Mouse (Mus musculus) urinary bladder, adult 2 months (tissue): ENCODE results near the gene Foxd1. TPM values are rescaled to one million over a fixed set of nuclear protein-coding genes. Genes with fewer than 3 reads are reported as not detected.
A peak's percentile ranks its signal among the peaks of the same experiment; 100 is the strongest.

Experiments used
- DNase-seq: peaks from one replicate; pipeline ENCODE4 v3.0.0; 2022; ENCODE audit warnings: low spot score
- polyA plus RNA-seq: library from polyadenylated mRNA; depleted of rRNA; stranded (reverse); fragments of >200 nt; gene quantifications from 2 replicates; pipeline ENCODE4 v1.2.3, GENCODE M21; 2012; rRNA removed

The Foxd1 gene
- polyA plus RNA-seq, 1 experiment = not detected

DNA sequence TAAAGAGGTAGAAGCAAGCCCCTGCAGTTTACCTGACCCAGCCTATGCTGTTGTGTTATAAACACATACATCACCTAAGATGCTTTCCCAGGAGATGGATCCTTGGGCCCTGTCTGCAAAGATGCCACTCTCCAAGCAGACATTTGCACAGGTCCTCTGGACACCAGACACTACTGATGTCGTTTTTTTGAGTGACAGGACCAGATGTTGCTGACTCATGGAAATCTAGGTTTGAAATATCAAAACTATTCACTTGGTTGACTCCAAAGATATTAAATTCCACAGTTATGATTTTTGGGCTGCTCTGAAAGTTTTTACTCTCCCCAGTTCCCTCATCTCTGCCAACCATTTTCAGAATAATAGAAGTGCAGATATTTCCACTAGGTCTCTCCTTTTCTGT lies 35.0 kb downstream of the Foxd1 start:
- no peak for DNase-seq

DNA sequence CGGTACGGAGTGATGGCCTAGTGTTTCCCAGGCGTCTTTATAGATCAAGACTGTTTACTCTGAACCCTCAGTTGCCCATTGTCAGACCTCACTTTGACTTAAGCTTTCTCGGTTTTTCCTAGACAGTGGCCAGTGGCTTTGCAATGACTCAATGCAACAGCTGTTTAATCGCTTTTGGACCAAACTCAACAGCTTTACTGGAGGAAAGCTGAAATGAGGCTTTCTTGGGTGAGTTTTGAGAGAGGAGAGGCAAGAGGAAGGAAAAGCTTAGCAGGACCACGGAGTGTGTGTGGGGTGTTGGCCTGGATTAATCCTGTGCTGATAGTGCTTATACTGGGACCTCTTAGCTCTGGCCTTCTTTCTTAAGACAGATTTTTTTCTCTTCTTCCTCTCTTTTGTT lies 36.3 kb downstream of the Foxd1 start:
- DNase-seq = no peak

DNA sequence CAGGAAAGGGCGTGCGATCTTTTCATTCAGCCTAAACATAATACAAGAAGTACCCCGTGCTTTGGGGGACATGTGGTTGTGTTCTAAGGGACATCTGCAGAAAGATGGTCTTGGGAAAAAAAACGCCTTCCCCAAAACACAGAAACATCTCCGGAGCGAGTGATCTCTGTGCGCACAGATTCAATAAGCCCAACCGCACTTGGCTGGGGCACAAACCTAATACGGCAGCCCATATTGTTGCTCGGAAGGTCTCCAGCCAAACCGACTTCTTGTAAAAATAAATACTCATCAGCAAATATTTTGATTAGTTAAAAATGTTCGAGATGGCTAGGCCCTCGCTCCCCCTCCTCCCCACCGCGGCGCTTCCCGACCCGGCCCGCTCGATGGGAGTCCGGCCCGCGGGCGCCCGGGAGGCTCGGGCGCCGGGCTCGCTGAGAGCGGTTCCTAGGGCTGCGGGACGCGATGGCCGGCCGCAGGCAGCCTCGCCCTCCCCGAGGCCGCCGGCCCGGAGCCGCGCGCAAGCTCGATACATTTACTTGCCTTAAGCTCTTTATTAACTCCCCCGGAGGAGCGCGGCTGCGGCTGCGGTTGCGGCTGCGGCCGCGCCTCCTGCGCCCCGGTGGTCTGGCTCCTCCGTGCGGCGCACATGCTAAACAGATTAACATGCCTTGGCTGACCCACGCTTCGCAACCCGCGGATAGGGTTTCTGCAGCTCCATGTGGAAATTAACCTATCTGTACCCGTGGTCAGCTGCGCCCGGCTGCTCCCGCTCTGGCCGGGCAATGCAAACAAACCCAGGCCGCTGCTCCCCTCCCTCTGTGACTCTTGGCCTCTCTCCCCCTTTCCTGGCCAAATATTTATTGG lies 37.0 kb downstream of the Foxd1 start:
- DNase-seq = peak; percentile 23

DNA sequence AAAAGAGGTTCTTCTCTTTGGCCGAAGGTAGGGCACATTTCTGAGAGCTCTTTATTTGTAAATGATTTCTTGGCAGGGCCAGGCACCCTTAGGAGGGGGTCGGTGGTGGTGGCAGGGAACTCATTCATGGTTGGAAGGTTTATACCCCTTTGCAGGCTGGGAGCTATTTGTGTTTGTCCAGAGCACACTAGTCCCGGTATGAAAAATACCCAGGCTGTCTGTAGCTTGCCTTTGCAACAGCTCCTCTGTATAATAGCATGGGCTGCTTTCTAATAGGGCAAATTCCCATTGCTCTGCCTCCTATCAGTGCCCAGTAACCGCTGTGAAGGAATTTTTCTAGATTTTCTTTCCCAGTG lies 37.6 kb downstream of the Foxd1 start:
- DNase-seq = no peak

DNA sequence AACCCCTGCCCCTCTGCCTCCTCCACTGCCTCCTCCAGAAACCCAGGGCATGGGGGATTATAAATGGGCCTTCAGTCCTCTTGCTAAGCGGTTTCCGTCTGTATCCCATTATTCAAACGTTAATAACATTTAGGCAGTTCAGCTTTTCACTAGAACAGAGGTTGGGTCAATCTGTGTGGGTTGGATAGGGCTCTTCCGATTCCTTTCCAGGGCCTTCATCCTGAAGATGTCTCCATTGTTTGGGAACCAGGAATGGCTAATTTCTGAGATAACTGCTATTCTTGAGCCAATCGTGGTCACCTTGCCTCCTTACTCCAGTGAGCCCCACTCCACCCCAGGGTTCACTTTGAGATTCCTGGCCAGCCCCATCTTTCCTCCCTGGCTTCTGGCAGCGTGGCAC lies 38.0 kb downstream of the Foxd1 start:
- DNase-seq = no peak

DNA sequence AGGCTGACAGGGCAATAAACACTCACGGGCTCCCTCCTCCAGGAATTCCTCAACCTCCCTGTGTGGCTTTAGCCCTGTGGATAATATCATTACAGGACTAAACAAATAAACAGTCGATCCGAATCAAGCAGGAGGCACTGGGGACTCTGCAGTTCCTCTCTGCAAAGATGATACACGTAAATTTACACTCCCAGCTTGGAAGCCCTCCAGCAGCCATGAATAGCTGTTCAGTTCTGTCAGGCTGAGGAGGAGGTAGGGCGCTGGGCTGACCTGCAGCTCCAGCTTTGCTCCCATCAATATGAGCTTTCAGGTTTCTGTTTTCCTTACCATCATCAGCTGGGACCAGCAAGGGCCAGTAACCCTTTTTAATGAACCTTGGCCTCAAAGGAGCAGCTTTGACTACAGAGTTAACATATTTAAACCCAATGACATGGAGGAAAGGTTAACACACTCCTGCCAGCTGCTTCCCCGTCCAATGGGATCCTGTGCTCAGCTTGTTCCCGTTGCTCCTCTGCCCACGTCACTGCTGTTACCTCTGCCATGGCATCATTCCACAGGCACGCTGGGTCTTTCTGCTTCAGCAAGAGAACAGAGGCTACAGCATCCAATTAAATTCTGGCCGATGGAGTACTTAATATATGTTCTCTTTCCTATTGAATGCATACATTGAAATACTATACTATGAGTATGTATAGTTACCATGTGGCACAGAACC lies 39.5 kb downstream of the Foxd1 start:
- no peak for DNase-seq

Other genes with a start within 250 kb of the Foxd1 start
- gene Arhgef28, start 147.8 kb upstream of the Foxd1 start, polyA plus RNA-seq = 12.9 and 13.5 TPM in 2 replicates
- gene Utp15, start 91.2 kb upstream of the Foxd1 start, polyA plus RNA-seq = 13.3 and 13.4 TPM in 2 replicates
- gene Ankra2, start 91.2 kb upstream of the Foxd1 start, polyA plus RNA-seq = 37.4 and 47.6 TPM in 2 replicates
- not detected in 2 replicates for gene Gm21976, start 74.4 kb upstream of the Foxd1 start, polyA plus RNA-seq
- 665 and 770 TPM in 2 replicates for gene Btf3, start 37.2 kb upstream of the Foxd1 start, polyA plus RNA-seq
- gene Gm10320, start 137.8 kb downstream of the Foxd1 start, polyA plus RNA-seq = 1.1 and 2.1 TPM in 2 replicates